Mouse (Mus musculus): ENCODE results near the gene Alpk1. TPM values are rescaled to one million over a fixed set of nuclear protein-coding genes. Genes with fewer than 3 reads are reported as not detected.

Gene Alpk1
- polyA plus RNA-seq, 1 experiment from 2014 or later: 2.2 TPM

DNA sequence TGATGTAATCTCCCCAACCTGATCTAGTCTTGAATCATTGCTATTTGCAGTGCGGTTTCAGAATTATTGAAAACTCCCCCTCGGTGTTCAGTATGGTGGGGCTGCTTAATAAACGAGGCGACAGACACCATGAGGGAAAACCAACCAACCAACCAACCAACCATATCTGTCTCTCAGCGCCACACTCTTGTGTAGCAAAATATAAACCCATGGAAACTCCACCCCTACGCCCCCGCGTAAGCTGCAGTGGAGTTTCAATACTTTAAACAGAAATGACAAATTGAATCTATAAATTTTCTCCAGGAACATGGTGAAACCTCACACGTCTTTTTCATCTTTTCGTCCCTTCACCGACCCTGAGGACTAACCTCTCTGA is 75.2 kb downstream of the Alpk1 start:
- Histone ChIP-seq H3K27ac (peak overlapping the region; percentile 92), H3K4me3 (replicated peaks) (peak overlapping the region; percentile 19), H3K36me3 (replicated peaks) (no peaks in the 10 kb centered on the region), H3K4me2 (peak overlapping the region; percentile 47), H3K4me1 (peaks cover 30% of the 10 kb centered on the region), H3K9me3 (no peaks in the 10 kb centered on the region; the same call in 1 of the 2 replicates), H3K9ac (0 out of 2 replicates have a peak overlapping the region, but pooled peaks have one; percentile 21), H3K27me3 (peaks cover 70% of the 10 kb centered on the region)
- ATAC-seq (ENCODE audit: low FRiP score): no peak; the same call in 1 of the 2 replicates
- WGBS: 48% methylated on average over 11 of the region's 11 CpGs

DNA sequence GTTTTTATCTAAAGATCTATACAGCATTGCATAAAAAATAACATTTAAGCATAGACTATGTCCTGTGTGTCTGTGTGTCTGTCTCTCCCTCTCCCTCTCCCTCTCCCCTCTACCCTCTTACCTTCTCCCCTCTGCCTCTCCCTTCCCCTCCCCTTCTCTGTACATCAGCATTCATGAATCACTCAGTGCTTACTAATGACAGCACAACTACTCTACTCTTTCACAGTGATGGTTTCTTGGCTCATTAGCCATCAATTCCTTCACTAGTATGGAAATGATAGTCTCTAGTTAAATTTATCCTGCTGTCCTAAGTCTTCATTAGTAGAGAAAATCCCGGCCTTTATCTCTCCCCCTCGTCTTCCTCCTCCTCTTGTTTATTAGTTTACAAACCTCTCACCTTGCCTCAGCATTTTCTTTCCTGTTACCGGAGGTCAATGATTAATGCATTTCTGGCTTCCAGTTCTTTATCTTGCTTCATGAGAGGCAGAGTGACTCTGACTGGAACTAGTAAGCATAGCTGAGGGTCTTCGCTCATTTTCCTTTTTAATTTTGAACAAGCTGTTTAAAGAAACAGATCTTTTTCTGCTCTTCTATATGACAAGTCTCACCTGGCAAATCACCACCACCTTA is 79.0 kb downstream of the Alpk1 start:
- H3K36me3 ChIP-seq (replicated peaks): no peaks in the 10 kb centered on the region
- ATAC-seq (ENCODE audit: low FRiP score): no peak
- H3K27ac ChIP-seq: peak overlapping the region; percentile 61
- H3K9me3 ChIP-seq: no peaks in the 10 kb centered on the region
- H3K4me2 ChIP-seq: no peak overlapping the region
- no peak overlapping the region for H3K9ac ChIP-seq
- 55% methylated on average over 4 of the region's 4 CpGs for WGBS
- no peak overlapping the region for H3K4me3 ChIP-seq (replicated peaks)
- peaks cover 23% of the 10 kb centered on the region for H3K4me1 ChIP-seq
- H3K27me3 ChIP-seq: peaks cover 83% of the 10 kb centered on the region

DNA sequence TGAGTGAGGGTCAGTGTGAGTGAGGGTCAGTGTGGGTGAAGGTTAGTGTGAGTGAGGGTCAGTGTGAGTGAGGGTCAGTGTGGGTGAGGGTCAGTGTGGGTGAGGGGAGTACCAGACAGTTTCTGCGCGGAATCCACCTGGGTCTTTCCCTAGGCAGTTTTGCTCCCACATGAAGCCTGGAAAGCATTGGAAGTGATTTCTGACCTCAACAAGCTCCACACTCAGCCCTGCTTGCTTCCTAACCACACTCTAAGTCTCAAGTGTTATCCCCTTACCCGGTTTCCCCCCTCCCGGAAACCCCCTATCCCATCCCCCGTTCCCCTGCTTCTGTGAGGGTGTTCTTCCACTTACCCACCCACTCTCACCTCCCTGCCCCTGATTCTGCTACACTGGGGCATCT is 81.7 kb downstream of the Alpk1 start:
- Histone ChIP-seq H3K4me3 (replicated peaks) (no peak overlapping the region), H3K4me2 (no peak overlapping the region), H3K27me3 (peaks cover 87% of the 10 kb centered on the region), H3K27ac (no peak overlapping the region), H3K9me3 (no peaks in the 10 kb centered on the region), H3K4me1 (peaks cover 29% of the 10 kb centered on the region), H3K36me3 (replicated peaks) (no peaks in the 10 kb centered on the region), H3K9ac (no peak overlapping the region)
- ATAC-seq (ENCODE audit: low FRiP score): no peak
- WGBS: 89% methylated on average over 5 of the region's 5 CpGs

DNA sequence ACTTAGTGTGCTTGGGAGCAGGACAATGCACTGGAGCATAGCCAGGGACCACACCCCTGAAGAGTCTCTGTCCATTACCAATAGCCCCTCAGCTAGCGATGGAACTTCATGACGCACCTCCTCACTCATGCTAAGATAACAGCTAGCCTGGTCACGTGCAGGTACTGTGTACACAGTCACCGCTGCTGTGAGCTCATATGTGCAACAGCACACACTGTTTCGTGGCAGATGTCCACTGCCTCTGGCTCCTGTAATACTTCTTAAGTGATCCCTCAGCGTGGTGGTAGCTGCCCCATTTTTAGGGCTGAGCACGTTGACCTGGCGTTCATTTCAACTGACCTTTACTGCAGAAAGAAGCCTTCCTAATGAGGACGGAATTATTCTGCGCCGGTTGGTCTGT is 83.8 kb downstream of the Alpk1 start:
- WGBS: 42% methylated on average over 11 of the region's 11 CpGs
- Histone ChIP-seq H3K4me1 (peaks cover 27% of the 10 kb centered on the region), H3K4me2 (peak overlapping the region; percentile 6; the same call in 1 of the 2 replicates)

DNA sequence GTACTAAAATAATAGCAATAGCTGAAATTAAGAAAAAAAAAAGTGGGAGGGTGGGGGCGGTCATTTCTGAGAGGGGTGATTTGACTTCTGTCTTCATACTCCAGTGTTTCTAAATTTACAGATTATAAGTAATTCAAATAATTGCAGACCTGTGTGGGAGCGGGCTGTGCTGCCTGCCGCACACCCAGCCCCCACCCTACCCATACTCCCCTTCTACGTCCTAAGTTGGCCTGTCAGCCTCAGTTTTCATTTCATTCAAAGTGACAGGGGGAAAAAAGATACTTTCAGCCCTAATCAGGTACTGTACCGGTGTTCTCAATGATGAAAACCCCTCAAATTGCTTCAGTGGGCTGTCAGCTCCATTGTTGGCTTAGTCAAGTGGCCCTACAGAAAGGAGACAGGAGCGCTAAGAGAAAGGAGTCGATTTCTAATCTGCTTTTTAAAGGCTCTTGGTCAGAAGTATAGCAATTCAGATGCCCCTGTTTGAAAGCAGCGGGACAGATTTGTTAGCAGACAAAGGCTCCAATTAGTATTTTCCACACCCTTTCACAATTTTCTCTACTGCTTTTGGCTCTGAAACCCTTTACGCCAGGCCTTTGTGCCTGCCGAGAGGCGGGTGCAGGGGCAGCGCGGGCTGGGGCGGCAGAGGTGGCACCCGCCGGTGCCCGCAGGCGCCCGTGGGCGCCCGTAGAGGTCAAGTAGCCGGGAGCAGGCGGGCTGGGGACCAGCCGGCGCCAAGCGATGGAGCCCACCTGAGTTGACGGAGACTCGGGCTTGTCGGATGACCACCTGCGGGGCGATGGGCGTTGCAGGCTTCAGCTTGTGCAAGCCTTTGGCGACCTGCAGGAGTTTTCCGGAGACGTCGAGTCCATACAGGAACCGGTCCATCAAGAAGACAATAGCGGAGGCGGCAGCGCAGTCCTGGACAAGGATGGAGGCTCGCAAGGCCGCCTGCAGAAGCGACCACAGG is 85.2 kb downstream of the Alpk1 start:
- WGBS: 2% methylated on average over 43 of the region's 43 CpGs
- peak overlapping the region; percentile 82 for H3K27ac ChIP-seq
- peaks cover 82% of the 10 kb centered on the region for H3K27me3 ChIP-seq
- H3K4me1 ChIP-seq: peaks cover 26% of the 10 kb centered on the region
- peak; percentile 83 for ATAC-seq (ENCODE audit: low FRiP score)
- H3K36me3 ChIP-seq (replicated peaks): no peaks in the 10 kb centered on the region
- H3K9ac ChIP-seq: peak overlapping the region; percentile 55
- H3K4me3 ChIP-seq (replicated peaks): peak overlapping the region; percentile 29
- no peaks in the 10 kb centered on the region for H3K9me3 ChIP-seq
- H3K4me2 ChIP-seq: peak overlapping the region; percentile 52

More for the DNA sequence above, 83.8 kb downstream of the Alpk1 start:
- peaks cover 88% of the 10 kb centered on the region for H3K27me3 ChIP-seq
- H3K36me3 ChIP-seq (replicated peaks): no peaks in the 10 kb centered on the region
- peak overlapping the region; percentile 82 for H3K27ac ChIP-seq
- no peak overlapping the region for H3K4me3 ChIP-seq (replicated peaks)
- peak; percentile 57 for ATAC-seq (ENCODE audit: low FRiP score)
- H3K9ac ChIP-seq: no peak overlapping the region
- H3K9me3 ChIP-seq: no peaks in the 10 kb centered on the region

DNA sequence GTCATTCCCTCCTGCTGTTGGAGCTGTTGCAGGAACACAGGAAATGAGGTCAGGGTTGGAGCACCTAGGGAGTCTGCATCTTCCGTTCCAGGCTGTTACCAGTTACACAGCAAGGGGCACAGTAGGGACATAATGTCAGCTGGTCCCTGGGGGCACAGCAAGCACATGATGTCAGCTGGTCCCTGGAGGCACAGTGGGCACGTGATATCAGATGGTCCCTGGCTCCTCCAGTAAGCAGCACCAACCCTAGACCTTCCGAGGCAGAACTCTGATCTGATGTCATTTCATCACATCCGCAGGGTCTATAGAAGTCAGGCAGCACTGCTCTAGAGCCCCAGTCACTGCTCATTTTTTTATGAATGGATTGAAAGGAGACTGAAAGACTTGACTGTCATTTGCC is 89.1 kb downstream of the Alpk1 start:
- H3K9ac ChIP-seq: no peak overlapping the region
- no peak overlapping the region for H3K27ac ChIP-seq
- H3K4me2 ChIP-seq: no peak overlapping the region
- H3K9me3 ChIP-seq: no peaks in the 10 kb centered on the region
- 85% methylated on average over 4 of the region's 4 CpGs for WGBS
- H3K4me3 ChIP-seq (replicated peaks): no peak overlapping the region
- H3K4me1 ChIP-seq: peaks cover 19% of the 10 kb centered on the region
- ATAC-seq (ENCODE audit: low FRiP score): no peak
- no peaks in the 10 kb centered on the region for H3K36me3 ChIP-seq (replicated peaks)
- peaks cover 48% of the 10 kb centered on the region for H3K27me3 ChIP-seq

DNA sequence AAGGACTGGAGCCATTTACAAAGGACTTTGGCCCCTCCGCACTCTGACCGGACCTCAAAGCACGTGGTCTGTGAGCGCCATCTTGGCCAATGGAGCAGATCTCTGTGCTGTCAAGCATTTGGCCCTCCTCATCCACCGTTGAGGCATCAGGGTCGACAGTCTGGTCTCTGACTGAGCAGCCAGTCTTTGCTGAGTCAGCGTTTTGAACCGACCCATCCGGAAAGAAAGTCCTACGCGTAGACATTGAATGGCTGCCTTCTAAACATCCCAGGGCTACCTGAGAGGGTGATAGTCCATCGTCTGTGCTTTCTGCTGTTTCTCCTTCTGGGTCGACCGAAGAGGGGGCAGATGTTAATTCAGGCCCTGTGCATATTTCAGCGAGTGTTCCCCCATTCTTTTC is 100.6 kb downstream of the Alpk1 start:
- Histone ChIP-seq H3K4me2 (no peak overlapping the region), H3K9ac (no peak overlapping the region), H3K9me3 (no peaks in the 10 kb centered on the region), H3K4me3 (replicated peaks) (no peak overlapping the region), H3K4me1 (no peaks in the 10 kb centered on the region), H3K36me3 (replicated peaks) (no peaks in the 10 kb centered on the region), H3K27ac (no peak overlapping the region), H3K27me3 (peaks cover 18% of the 10 kb centered on the region)
- no peak for ATAC-seq (ENCODE audit: low FRiP score)
- 90% methylated on average over 15 of the region's 15 CpGs for WGBS

DNA sequence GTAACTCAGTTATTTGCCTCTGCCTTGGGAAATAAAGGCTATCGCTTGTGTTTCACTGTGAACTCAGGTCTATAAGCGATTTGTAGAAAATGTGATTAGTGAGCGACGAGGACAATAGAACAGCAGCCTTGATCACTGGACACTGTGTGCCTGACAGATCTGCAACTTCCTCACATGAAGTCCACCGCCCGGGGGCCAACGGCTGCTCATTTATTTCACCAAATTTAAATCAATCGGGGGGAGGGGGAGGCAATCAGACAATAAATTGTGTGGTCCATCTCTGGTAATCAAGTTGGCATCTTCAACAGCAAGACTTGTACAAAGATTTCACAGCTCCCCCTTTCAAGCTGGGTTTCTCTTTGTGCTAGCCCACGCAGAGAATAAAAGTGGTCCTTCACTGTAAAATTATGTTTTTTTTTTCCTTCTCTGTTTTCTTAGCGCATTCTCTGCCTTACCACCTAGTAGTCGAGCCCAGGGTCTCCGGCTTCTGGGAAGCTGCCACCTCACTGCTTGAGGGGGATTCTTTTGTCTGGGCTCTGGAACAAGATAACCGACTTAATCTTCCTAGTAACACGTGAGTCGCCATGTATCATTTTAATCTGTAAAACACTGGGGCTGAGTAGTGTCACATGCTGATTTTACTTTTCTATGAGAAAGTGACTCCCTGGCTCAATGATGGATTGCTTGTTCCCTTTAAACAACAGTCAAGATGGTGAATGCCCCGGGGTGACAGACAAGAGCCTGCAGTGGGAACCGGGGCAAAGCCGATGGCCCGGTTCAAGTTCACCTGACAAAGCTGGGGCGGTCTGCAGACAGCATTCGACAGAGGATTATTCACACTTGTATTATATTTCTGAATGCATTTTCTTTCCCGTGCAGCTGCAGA is 118.4 kb downstream of the Alpk1 start:
- peak; percentile 55; the same call in 1 of the 2 replicates for ATAC-seq (ENCODE audit: low FRiP score)
- Histone ChIP-seq H3K9ac (no peak overlapping the region; the same call in 1 of the 2 replicates), H3K27me3 (peaks cover 21% of the 10 kb centered on the region), H3K4me1 (peaks cover 25% of the 10 kb centered on the region), H3K4me2 (peak overlapping the region; percentile 25; the same call in 1 of the 2 replicates), H3K4me3 (replicated peaks) (no peak overlapping the region), H3K9me3 (no peaks in the 10 kb centered on the region), H3K36me3 (replicated peaks) (no peaks in the 10 kb centered on the region), H3K27ac (peak overlapping the region; percentile 59)
- 21% methylated on average over 22 of the region's 22 CpGs for WGBS

DNA sequence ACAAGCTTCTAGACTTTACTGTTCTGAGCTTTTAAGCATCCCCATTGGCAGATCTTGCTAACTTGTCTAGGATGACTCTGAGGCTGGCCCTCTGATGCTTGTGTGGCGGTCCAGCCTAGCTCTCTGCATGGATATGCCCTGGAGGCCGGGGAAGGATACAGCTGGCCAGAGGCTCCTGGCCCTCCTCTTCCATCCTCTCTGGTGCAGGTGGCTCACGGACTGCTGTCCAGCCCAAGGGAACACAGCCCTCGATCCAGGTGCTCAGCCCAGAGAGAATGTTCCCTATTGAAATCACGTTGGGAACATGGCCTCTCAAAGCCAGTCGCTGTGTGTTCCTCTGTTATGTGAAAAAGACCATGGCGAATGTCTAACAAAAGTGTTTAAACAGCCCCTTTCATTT is 119.6 kb downstream of the Alpk1 start:
- 73% methylated on average over 7 of the region's 7 CpGs for WGBS
- Histone ChIP-seq H3K9ac (no peak overlapping the region), H3K4me1 (peaks cover 25% of the 10 kb centered on the region), H3K4me2 (no peak overlapping the region), H3K36me3 (replicated peaks) (no peaks in the 10 kb centered on the region), H3K27ac (no peak overlapping the region), H3K9me3 (no peaks in the 10 kb centered on the region), H3K4me3 (replicated peaks) (no peak overlapping the region), H3K27me3 (peaks cover 18% of the 10 kb centered on the region)
- no peak for ATAC-seq (ENCODE audit: low FRiP score)

DNA sequence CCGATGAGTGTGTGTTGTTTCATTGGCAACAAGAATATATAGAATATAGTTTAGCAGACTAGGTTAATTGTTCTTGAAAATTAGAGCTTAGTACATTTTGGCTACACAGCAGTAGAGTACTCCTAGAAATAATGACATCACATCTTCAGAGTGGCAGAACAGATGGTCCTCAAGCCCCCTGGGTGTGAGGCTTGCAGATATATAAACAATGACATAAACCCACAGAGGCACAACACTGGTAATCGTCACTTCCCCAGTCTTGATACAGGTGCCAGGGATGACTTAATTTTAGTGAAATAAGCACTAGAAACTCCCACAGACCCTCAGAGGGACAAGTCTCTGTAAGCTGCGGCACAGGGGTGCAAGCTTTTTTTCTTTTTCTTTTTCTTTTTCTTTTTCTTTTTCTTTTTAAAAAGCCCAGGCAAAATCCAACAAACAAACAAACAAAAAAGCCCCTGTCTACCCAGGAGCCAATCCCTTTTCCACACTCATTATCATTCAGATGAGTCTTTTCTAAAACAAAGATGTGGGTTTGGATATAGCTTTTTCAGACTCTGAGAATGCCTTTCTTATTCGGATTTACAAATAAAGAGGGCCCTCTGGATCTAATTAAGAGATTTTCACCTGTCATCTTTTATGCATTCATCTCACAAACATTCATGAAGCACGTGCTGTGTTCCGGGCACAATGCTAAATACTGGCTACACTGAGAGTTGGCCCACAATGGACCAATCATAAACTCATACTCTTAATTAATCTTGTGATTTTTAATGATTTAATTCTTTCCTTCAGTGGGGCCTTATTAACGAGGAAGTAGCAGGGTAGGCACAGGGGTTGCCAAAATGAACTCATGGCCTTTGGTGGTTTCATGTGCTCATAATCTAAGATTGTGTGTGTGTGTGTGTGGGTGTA is 128.3 kb downstream of the Alpk1 start:
- 26% methylated on average over 7 of the region's 7 CpGs for WGBS
- Histone ChIP-seq H3K27ac (peak overlapping the region; percentile 74), H3K9ac (no peak overlapping the region), H3K9me3 (no peaks in the 10 kb centered on the region), H3K36me3 (replicated peaks) (no peaks in the 10 kb centered on the region), H3K4me2 (no peak overlapping the region), H3K27me3 (peaks cover 33% of the 10 kb centered on the region), H3K4me1 (peaks cover 11% of the 10 kb centered on the region), H3K4me3 (replicated peaks) (no peak overlapping the region)
- peak; percentile 68; the same call in 1 of the 2 replicates for ATAC-seq (ENCODE audit: low FRiP score)
